Comparison of ENCODE assay signal across 18 mouse cellular contexts in the genomic region with DNA sequence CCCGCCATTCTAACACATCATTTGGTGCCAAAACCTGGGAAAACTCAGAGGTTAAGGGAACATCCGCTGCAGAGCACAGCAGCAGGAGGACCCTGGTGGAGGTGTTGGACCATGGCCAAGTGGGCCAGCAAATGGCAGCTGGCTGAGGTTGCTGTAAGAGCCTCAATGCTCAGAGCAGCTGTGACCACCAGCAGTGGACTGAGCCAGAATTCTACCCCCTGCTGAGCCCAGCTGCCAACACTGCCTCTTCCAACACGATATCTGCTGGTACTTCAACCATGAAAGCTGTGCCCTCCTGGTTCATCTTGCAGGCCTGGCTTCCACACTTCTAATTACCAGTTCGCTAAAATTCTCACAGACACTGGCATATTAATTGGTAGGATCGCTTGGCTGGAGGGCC. TPM values are rescaled to one million over a fixed set of nuclear protein-coding genes. Genes with fewer than 3 reads are reported as not detected.
DNase-seq lines count a peak whose midpoint lies in the region; ATAC-seq and TF ChIP-seq lines count a peak whose summit lies in the region.
"Not testable (repeated sequence)": the region's sequence is repeated elsewhere in the genome, so short reads cannot be mapped to it uniquely, and the experiment has no call there.
"Had no signal": no experiment of that assay in that cellular context is flagged by ENCODE, and none has a peak within 500 bp of the region (broad histone marks: within the 10 kb centered on the region; RNA-seq: fewer than 3 reads in every experiment).

No protein-coding gene starts in this region.

- not testable (repeated sequence) for H3K36me3 ChIP-seq in embryonic facial prominence, embryonic 13.5 days; forebrain, embryonic 15.5 days; hindbrain, embryonic 13.5 days; lung, embryonic 14.5 days (ENCODE audit: insufficient read depth); midbrain, embryonic 14.5 days (ENCODE audit: control insufficient read depth, insufficient read depth, low read length)

- H3K4me2 ChIP-seq in embryonic facial prominence, embryonic 13.5 days; forebrain, embryonic 15.5 days (replicated peaks); hindbrain, embryonic 13.5 days; lung, embryonic 14.5 days; midbrain, embryonic 14.5 days (ENCODE audit: low read length): not testable (repeated sequence)

- H3K4me1 ChIP-seq in embryonic facial prominence, embryonic 13.5 days; forebrain, embryonic 15.5 days; hindbrain, embryonic 13.5 days (replicated peaks); lung, embryonic 14.5 days (ENCODE audit: insufficient read depth); midbrain, embryonic 14.5 days (ENCODE audit: control insufficient read depth, insufficient read depth, low read length); olfactory bulb, adult 2 months (ENCODE audit: control insufficient read depth, insufficient read depth, low read length): not testable (repeated sequence)

- not testable (repeated sequence) for H3K27ac ChIP-seq in embryonic facial prominence, embryonic 13.5 days; forebrain, embryonic 15.5 days (replicated peaks); hindbrain, embryonic 13.5 days; lung, embryonic 14.5 days (ENCODE audit: low read depth); midbrain, embryonic 14.5 days (replicated peaks; ENCODE audit: low read depth, low read length)
- H3K27ac ChIP-seq in olfactory bulb, adult 2 months (ENCODE audit: insufficient read depth, low read depth, low read length) = peak overlapping the region; percentile 33

- H3K9me3 ChIP-seq in embryonic facial prominence, embryonic 13.5 days; forebrain, embryonic 15.5 days; hindbrain, embryonic 13.5 days; lung, embryonic 14.5 days (ENCODE audit: low read depth, low read length); midbrain, embryonic 14.5 days (ENCODE audit: control insufficient read depth, low read length): not testable (repeated sequence)

- not testable (repeated sequence) for TF ChIP-seq POLR2A in olfactory bulb, adult 2 months (IDR thresholded peaks at IDR 0.05; ENCODE audit: insufficient read depth, low read depth, low read length)

- WGBS in embryonic facial prominence, embryonic 13.5 days = 82% methylated on average over 5 of the region's 5 CpGs
- WGBS in forebrain, embryonic 15.5 days = 57% methylated on average over 5 of the region's 5 CpGs
- 67% methylated on average over 5 of the region's 5 CpGs for WGBS in hindbrain, embryonic 13.5 days
- 72% methylated on average over 5 of the region's 5 CpGs for WGBS in lung, embryonic 14.5 days
- WGBS in midbrain, embryonic 14.5 days = 79% methylated on average over 5 of the region's 5 CpGs
- 29% methylated on average over 5 of the region's 5 CpGs for WGBS in olfactory bulb, adult 2 months

- peak; percentile 26 for DNase-seq in brain, adult 2 months (ENCODE audit: low read depth, low spot score)
- peak; percentile 1 to 5 for DNase-seq in kidney, postnatal 4 days
- DNase-seq in lung, embryonic 14.5 days = peak; percentile 15
- DNase-seq in midbrain, embryonic 14.5 days = peak; percentile 2

- not testable (repeated sequence) for H3K4me3 ChIP-seq in embryonic facial prominence, embryonic 13.5 days; forebrain, embryonic 15.5 days; hindbrain, embryonic 13.5 days; lung, embryonic 14.5 days (ENCODE audit: low read depth, low read length); midbrain, embryonic 14.5 days (replicated peaks; ENCODE audit: low read depth, low read length); olfactory bulb, adult 2 months (ENCODE audit: insufficient read depth, low read depth, low read length)

- H3K9ac ChIP-seq in embryonic facial prominence, embryonic 13.5 days; forebrain, embryonic 15.5 days (replicated peaks); hindbrain, embryonic 13.5 days; lung, embryonic 14.5 days; midbrain, embryonic 14.5 days (replicated peaks; ENCODE audit: low read length): not testable (repeated sequence)

- H3K27me3 ChIP-seq in embryonic facial prominence, embryonic 13.5 days; forebrain, embryonic 15.5 days; hindbrain, embryonic 13.5 days; lung, embryonic 14.5 days (ENCODE audit: insufficient read depth, low read length); midbrain, embryonic 14.5 days (ENCODE audit: control insufficient read depth, insufficient read depth, low read length): not testable (repeated sequence)

- ATAC-seq in embryonic facial prominence, embryonic 13.5 days (ENCODE audit: insufficient number of reproducible peaks, insufficient read depth, low FRiP score, low TSS enrichment, low read depth) = 0 out of 2 replicates have a peak, but pooled peaks have one; percentile 43
- peak; percentile 55; the same call in 1 of the 2 replicates for ATAC-seq in forebrain, embryonic 15.5 days (replicated peaks)
- peak; percentile 69 for ATAC-seq in hindbrain, embryonic 13.5 days (ENCODE audit: low FRiP score)
- ATAC-seq in lung, embryonic 14.5 days (ENCODE audit: insufficient read depth) = peak; percentile 50
- 0 out of 2 replicates have a peak, but pooled peaks have one; percentile 20 for ATAC-seq in midbrain, embryonic 14.5 days (ENCODE audit: low FRiP score, low TSS enrichment)

- not testable (repeated sequence) for TF ChIP-seq CTCF in lung, embryonic 14.5 days (IDR thresholded peaks at IDR 0.05; ENCODE audit: low read depth); olfactory bulb, adult 2 months (IDR thresholded peaks at IDR 0.05; ENCODE audit: insufficient read depth, low read depth, low read length)

RNA-seq across cellular contexts. Expression of a gene that starts 1.6 kb away (rescaled TPM):
- not detected in 2 replicates for polyA plus RNA-seq in embryonic facial prominence, embryonic 13.5 days (2015; fragmentation: Nextera tagmentation; extraction: Ambion mirVana)
- polyA plus RNA-seq in forebrain, embryonic 15.5 days (2015; fragmentation: Nextera tagmentation; extraction: Ambion mirVana) = 0.50 and 0.78 TPM in 2 replicates
- 0.97 and 1.6 TPM in 2 replicates for polyA plus RNA-seq in hindbrain, embryonic 13.5 days (2015; fragmentation: Nextera tagmentation; extraction: Ambion mirVana)
- polyA plus RNA-seq in lung, embryonic 14.5 days (2014; fragmentation: Nextera tagmentation; extraction: Ambion mirVana) = 0.26 TPM in 1 of 2 replicates, not detected in the other
- polyA plus RNA-seq in midbrain, embryonic 14.5 days (2014; fragmentation: Nextera tagmentation; extraction: Ambion mirVana) = 1.9 TPM in 1 of 2 replicates, not detected in the other
- polyA plus RNA-seq in olfactory bulb, adult 2 months (2012; ENCODE audit: insufficient read depth, insufficient read length, low replicate concordance, missing spikeins) = not detected in 2 replicates
- polyA plus RNA-seq: forebrain, embryonic 10.5 days; G1E; heart, embryonic 12.5 days; heart, postnatal 0 days; intestine, embryonic 16.5 days; limb, embryonic 11.5 days; liver, embryonic 11.5 days had no signal

RNA-seq across cellular contexts. Expression of a gene that starts 52.5 kb away (rescaled TPM):
- not detected in 2 replicates for polyA plus RNA-seq in embryonic facial prominence, embryonic 13.5 days (2015; fragmentation: Nextera tagmentation; extraction: Ambion mirVana)
- polyA plus RNA-seq in forebrain, embryonic 15.5 days (2015; fragmentation: Nextera tagmentation; extraction: Ambion mirVana) = 0.17 TPM in 1 of 2 replicates, not detected in the other
- 0.34 and 0.62 TPM in 2 replicates for polyA plus RNA-seq in hindbrain, embryonic 13.5 days (2015; fragmentation: Nextera tagmentation; extraction: Ambion mirVana)
- polyA plus RNA-seq in lung, embryonic 14.5 days (2014; fragmentation: Nextera tagmentation; extraction: Ambion mirVana) = 0.29 TPM in 1 of 2 replicates, not detected in the other
- polyA plus RNA-seq in midbrain, embryonic 14.5 days (2014; fragmentation: Nextera tagmentation; extraction: Ambion mirVana) = 0.84 TPM in 1 of 2 replicates, not detected in the other
- not detected in 2 replicates for polyA plus RNA-seq in olfactory bulb, adult 2 months (2012; ENCODE audit: insufficient read depth, insufficient read length, low replicate concordance, missing spikeins)
- polyA plus RNA-seq: forebrain, embryonic 10.5 days; G1E; heart, embryonic 12.5 days; kidney, postnatal 0 days; limb, embryonic 11.5 days; liver, embryonic 11.5 days; midbrain, embryonic 10.5 days; stomach, postnatal 0 days had no signal

RNA-seq across cellular contexts. Expression of a gene that starts 52.5 kb away (rescaled TPM):
- polyA plus RNA-seq in embryonic facial prominence, embryonic 13.5 days (2015; fragmentation: Nextera tagmentation; extraction: Ambion mirVana) = 0.39 and 0.88 TPM in 2 replicates
- polyA plus RNA-seq in forebrain, embryonic 15.5 days (2015; fragmentation: Nextera tagmentation; extraction: Ambion mirVana) = 1.2 and 1.4 TPM in 2 replicates
- 3.9 and 4.1 TPM in 2 replicates for polyA plus RNA-seq in hindbrain, embryonic 13.5 days (2015; fragmentation: Nextera tagmentation; extraction: Ambion mirVana)
- 1.0 and 1.6 TPM in 2 replicates for polyA plus RNA-seq in lung, embryonic 14.5 days (2014; fragmentation: Nextera tagmentation; extraction: Ambion mirVana)
- polyA plus RNA-seq in midbrain, embryonic 14.5 days (2014; fragmentation: Nextera tagmentation; extraction: Ambion mirVana) = 0.40 and 4.4 TPM in 2 replicates
- polyA plus RNA-seq in olfactory bulb, adult 2 months (2012; ENCODE audit: insufficient read depth, insufficient read length, low replicate concordance, missing spikeins) = not detected in 2 replicates
- polyA plus RNA-seq: G1E had no signal
